Mouse (Mus musculus): ENCODE measurements around the gene Slc6a11.

DNA sequence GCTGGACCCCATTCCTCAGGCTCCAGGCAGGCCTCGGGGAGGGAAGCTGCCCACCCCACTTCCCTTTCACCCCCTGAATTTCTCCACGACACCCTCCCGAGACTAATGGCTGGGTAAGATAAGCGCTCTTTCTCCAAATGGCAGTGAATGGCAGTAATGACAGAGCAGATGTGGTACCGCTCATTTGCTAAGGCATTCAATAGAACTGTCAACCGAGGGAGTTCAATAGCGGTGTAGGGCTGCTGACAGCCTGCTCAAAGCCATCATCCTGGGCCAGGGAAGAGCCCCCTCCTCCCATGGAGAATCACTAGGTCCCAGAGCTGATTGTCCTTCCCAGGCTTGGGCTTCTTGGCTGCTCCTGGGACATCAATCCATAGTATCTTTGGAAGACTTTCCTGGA is 158.1 kb downstream of the Slc6a11 start:
- no peak for TF ChIP-seq POLR2A (IDR thresholded peaks at IDR 0.05; ENCODE audit: borderline replicate concordance, insufficient read depth, low read length)
- TF ChIP-seq CTCF (IDR thresholded peaks at IDR 0.05; ENCODE audit: borderline replicate concordance, insufficient read depth, low read depth, low read length): no peak

Data from cerebellum, adult 2 months (tissue).